Mouse (Mus musculus) stomach, postnatal 0 days (tissue): ENCODE measurements at regions not wholly inside any gene's neighbourhood (a gene's known extent, or its start where the extent isn't known, plus 50 kb on each side); places are given as distances from the start of the nearest gene placed in this dataset.

Experiments
- CTCF ChIP-seq: IDR thresholded peaks from 2 replicates; pipeline ENCODE4 v1.5.1; 2016; ENCODE audit warnings: antibody characterized with exemption, low read depth, mild to moderate bottlenecking, moderate library complexity
- EP300 ChIP-seq: optimal IDR thresholded peaks from 2 replicates; pipeline ENCODE3; 2016; ENCODE audit warnings: antibody characterized with exemption

DNA sequence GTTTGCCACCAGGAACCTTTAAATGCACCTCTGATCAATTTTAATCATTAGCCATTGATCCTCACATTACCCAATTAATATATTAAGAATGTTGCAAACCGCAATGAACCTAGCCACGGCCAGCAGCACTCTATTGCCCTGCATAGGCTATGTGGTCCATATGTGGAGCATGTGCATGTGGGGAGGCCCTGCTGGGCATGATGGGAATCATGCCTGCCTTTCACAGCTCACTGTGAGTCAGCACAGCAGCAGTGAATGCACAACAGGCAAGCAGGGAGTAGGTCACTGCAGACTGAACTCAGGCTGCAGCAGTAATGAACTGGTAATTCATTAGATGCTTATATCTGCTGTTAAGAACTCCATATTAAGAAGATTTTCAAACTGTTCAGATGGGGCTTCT, 119.5 kb upstream of the Nrp1 start:
- no peak for TF ChIP-seq EP300
- TF ChIP-seq CTCF, result no peak
